Mouse (Mus musculus): ENCODE results near the gene Jakmip3. TPM values are rescaled to one million over a fixed set of nuclear protein-coding genes. Genes with fewer than 3 reads are reported as not detected.

Jakmip3 gene
- polyA plus RNA-seq, 1 experiment from 2014 or later: 2.7 TPM

- 71% methylated on average over 5 of the region's 5 CpGs for WGBS
- peaks cover 29% of the 10 kb centered on the region for H3K4me1 ChIP-seq (ENCODE audit: control insufficient read depth, insufficient read depth, low read length)
These were observed 140.6 kb downstream of the Jakmip3 start for GRCm38 (mm10) chr7:139081158-139081557.

GRCm38 (mm10) chr7:139082281-139082680 is 141.8 kb downstream of the Jakmip3 start:
- Histone ChIP-seq H3K4me3 (ENCODE audit: low read depth, low read length) (no peak overlapping the region), H3K4me1 (ENCODE audit: control insufficient read depth, insufficient read depth, low read length) (peaks cover 21% of the 10 kb centered on the region), H3K36me3 (ENCODE audit: control insufficient read depth, insufficient read depth, low read length) (no peaks in the 10 kb centered on the region), H3K9me3 (ENCODE audit: control insufficient read depth, low read length) (no peaks in the 10 kb centered on the region), H3K27ac (ENCODE audit: low read depth, low read length) (0 out of 2 replicates have a peak overlapping the region, but pooled peaks have one; percentile 11), H3K27me3 (ENCODE audit: control insufficient read depth, insufficient read depth, low read length) (no peaks in the 10 kb centered on the region), H3K9ac (ENCODE audit: low read length) (no peak overlapping the region), H3K4me2 (ENCODE audit: low read depth) (no peak overlapping the region)
- WGBS: 73% methylated on average over 8 of the region's 8 CpGs
- ATAC-seq (ENCODE audit: insufficient read depth, low FRiP score, low TSS enrichment): no peak
- no peak for DNase-seq (ENCODE audit: low spot score)

More at GRCm38 (mm10) chr7:139081158-139081557, 140.6 kb downstream of the Jakmip3 start:
- DNase-seq (ENCODE audit: low spot score) (no peak), ATAC-seq (ENCODE audit: insufficient read depth, low FRiP score, low TSS enrichment) (no peak)
- Histone ChIP-seq H3K4me2 (ENCODE audit: low read depth) (no peak overlapping the region), H3K9me3 (ENCODE audit: control insufficient read depth, low read length) (no peaks in the 10 kb centered on the region), H3K9ac (ENCODE audit: low read length) (no peak overlapping the region), H3K36me3 (ENCODE audit: control insufficient read depth, insufficient read depth, low read length) (no peaks in the 10 kb centered on the region), H3K27me3 (ENCODE audit: control insufficient read depth, insufficient read depth, low read length) (no peaks in the 10 kb centered on the region), H3K27ac (ENCODE audit: low read depth, low read length) (no peak overlapping the region), H3K4me3 (ENCODE audit: low read depth, low read length) (no peak overlapping the region)

- no peaks in the 10 kb centered on the region for H3K9me3 ChIP-seq (ENCODE audit: control insufficient read depth, low read length)
- H3K9ac ChIP-seq (ENCODE audit: low read length): no peak overlapping the region
- no peaks in the 10 kb centered on the region for H3K27me3 ChIP-seq (ENCODE audit: control insufficient read depth, insufficient read depth, low read length)
- no peak overlapping the region for H3K4me3 ChIP-seq (ENCODE audit: low read depth, low read length)
- H3K27ac ChIP-seq (ENCODE audit: low read depth, low read length): no peak overlapping the region
- DNase-seq (ENCODE audit: low spot score) (no peak), ATAC-seq (ENCODE audit: insufficient read depth, low FRiP score, low TSS enrichment) (no peak)
- WGBS: 47% methylated on average over 1 of the region's 1 CpGs
- H3K4me2 ChIP-seq (ENCODE audit: low read depth): no peak overlapping the region
- H3K4me1 ChIP-seq (ENCODE audit: control insufficient read depth, insufficient read depth, low read length): peaks cover 18% of the 10 kb centered on the region
- no peaks in the 10 kb centered on the region for H3K36me3 ChIP-seq (ENCODE audit: control insufficient read depth, insufficient read depth, low read length)
These were observed 143.8 kb downstream of the Jakmip3 start for GRCm38 (mm10) chr7:139084316-139084715.

GRCm38 (mm10) chr7:139085629-139086194 is 145.2 kb downstream of the Jakmip3 start, which contains the start of gene Dpysl4:
Gene Dpysl4 (plus strand): TSS chr7:139086001.
- Histone ChIP-seq H3K36me3 (ENCODE audit: control insufficient read depth, insufficient read depth, low read length) (peaks cover 3% of the 10 kb centered on the region; the same call in 1 of the 2 replicates), H3K4me1 (ENCODE audit: control insufficient read depth, insufficient read depth, low read length) (peaks cover 18% of the 10 kb centered on the region), H3K27ac (ENCODE audit: low read depth, low read length) (peak within 1 kb of the TSS; percentile 68; the same call in 1 of the 2 replicates), H3K9me3 (ENCODE audit: control insufficient read depth, low read length) (no peaks in the 10 kb centered on the region), H3K9ac (ENCODE audit: low read length) (peak within 1 kb of the TSS; percentile 98), H3K4me3 (ENCODE audit: low read depth, low read length) (peak within 1 kb of the TSS; percentile 90), H3K27me3 (ENCODE audit: control insufficient read depth, insufficient read depth, low read length) (no peaks in the 10 kb centered on the region), H3K4me2 (ENCODE audit: low read depth) (peak within 1 kb of the TSS; percentile 72)
- ATAC-seq (ENCODE audit: insufficient read depth, low FRiP score, low TSS enrichment) (peak; percentile 77), DNase-seq (ENCODE audit: low spot score) (peak; percentile 88)
- WGBS: 7% methylated on average over 32 of the region's 32 CpGs

GRCm38 (mm10) chr7:139086195-139087158 is 145.9 kb downstream of the Jakmip3 start:
- no peaks in the 10 kb centered on the region for H3K27me3 ChIP-seq (ENCODE audit: control insufficient read depth, insufficient read depth, low read length)
- 1% methylated on average over 61 of the region's 61 CpGs for WGBS
- peak overlapping the region; percentile 98 for H3K9ac ChIP-seq (ENCODE audit: low read length)
- H3K9me3 ChIP-seq (ENCODE audit: control insufficient read depth, low read length): no peaks in the 10 kb centered on the region
- peak overlapping the region; percentile 90 for H3K4me3 ChIP-seq (ENCODE audit: low read depth, low read length)
- H3K36me3 ChIP-seq (ENCODE audit: control insufficient read depth, insufficient read depth, low read length): peaks cover 4% of the 10 kb centered on the region; the same call in 1 of the 2 replicates
- H3K27ac ChIP-seq (ENCODE audit: low read depth, low read length): peak overlapping the region; percentile 68; the same call in 1 of the 2 replicates
- peak; percentile 60 for ATAC-seq (ENCODE audit: insufficient read depth, low FRiP score, low TSS enrichment)
- H3K4me2 ChIP-seq (ENCODE audit: low read depth): peak overlapping the region; percentile 72
- peaks cover 18% of the 10 kb centered on the region for H3K4me1 ChIP-seq (ENCODE audit: control insufficient read depth, insufficient read depth, low read length)
- peak; percentile 56 for DNase-seq (ENCODE audit: low spot score)

- Histone ChIP-seq H3K27ac (ENCODE audit: low read depth, low read length) (no peak overlapping the region), H3K4me1 (ENCODE audit: control insufficient read depth, insufficient read depth, low read length) (peaks cover 18% of the 10 kb centered on the region), H3K4me3 (ENCODE audit: low read depth, low read length) (peak overlapping the region; percentile 90), H3K9ac (ENCODE audit: low read length) (no peak overlapping the region), H3K9me3 (ENCODE audit: control insufficient read depth, low read length) (no peaks in the 10 kb centered on the region), H3K36me3 (ENCODE audit: control insufficient read depth, insufficient read depth, low read length) (peaks cover 10% of the 10 kb centered on the region), H3K27me3 (ENCODE audit: control insufficient read depth, insufficient read depth, low read length) (no peaks in the 10 kb centered on the region), H3K4me2 (ENCODE audit: low read depth) (peak overlapping the region; percentile 72)
- ATAC-seq (ENCODE audit: insufficient read depth, low FRiP score, low TSS enrichment): no peak
- no peak for DNase-seq (ENCODE audit: low spot score)
- 75% methylated on average over 2 of the region's 2 CpGs for WGBS
These were observed 147.3 kb downstream of the Jakmip3 start for GRCm38 (mm10) chr7:139087801-139088200.

- 81% methylated on average over 12 of the region's 12 CpGs for WGBS
- Histone ChIP-seq H3K36me3 (ENCODE audit: control insufficient read depth, insufficient read depth, low read length) (peaks cover 16% of the 10 kb centered on the region), H3K4me2 (ENCODE audit: low read depth) (no peak overlapping the region), H3K4me3 (ENCODE audit: low read depth, low read length) (no peak overlapping the region), H3K27me3 (ENCODE audit: control insufficient read depth, insufficient read depth, low read length) (no peaks in the 10 kb centered on the region), H3K9me3 (ENCODE audit: control insufficient read depth, low read length) (no peaks in the 10 kb centered on the region), H3K27ac (ENCODE audit: low read depth, low read length) (no peak overlapping the region), H3K9ac (ENCODE audit: low read length) (no peak overlapping the region), H3K4me1 (ENCODE audit: control insufficient read depth, insufficient read depth, low read length) (peaks cover 18% of the 10 kb centered on the region)
- ATAC-seq (ENCODE audit: insufficient read depth, low FRiP score, low TSS enrichment) (no peak), DNase-seq (ENCODE audit: low spot score) (no peak)
These were observed 149.7 kb downstream of the Jakmip3 start for GRCm38 (mm10) chr7:139089892-139090874.

- H3K4me1 ChIP-seq (ENCODE audit: control insufficient read depth, insufficient read depth, low read length): peaks cover 15% of the 10 kb centered on the region
- no peak overlapping the region for H3K27ac ChIP-seq (ENCODE audit: low read depth, low read length)
- H3K27me3 ChIP-seq (ENCODE audit: control insufficient read depth, insufficient read depth, low read length): no peaks in the 10 kb centered on the region
- H3K9me3 ChIP-seq (ENCODE audit: control insufficient read depth, low read length): no peaks in the 10 kb centered on the region
- H3K4me3 ChIP-seq (ENCODE audit: low read depth, low read length): no peak overlapping the region
- WGBS: 84% methylated on average over 9 of the region's 9 CpGs
- DNase-seq (ENCODE audit: low spot score): no peak
- no peak for ATAC-seq (ENCODE audit: insufficient read depth, low FRiP score, low TSS enrichment)
- no peak overlapping the region for H3K9ac ChIP-seq (ENCODE audit: low read length)
- H3K4me2 ChIP-seq (ENCODE audit: low read depth): no peak overlapping the region
- H3K36me3 ChIP-seq (ENCODE audit: control insufficient read depth, insufficient read depth, low read length): peaks cover 22% of the 10 kb centered on the region
These were observed 151.2 kb downstream of the Jakmip3 start for GRCm38 (mm10) chr7:139091681-139092080.

Data from neural tube, embryonic 11.5 days (tissue).